Mouse (Mus musculus) midbrain, postnatal 0 days (tissue): ENCODE measurements around the gene Ppp1r16b. TPM values are rescaled to one million over a fixed set of nuclear protein-coding genes. Genes with fewer than 3 reads are reported as not detected.

Experiments used
- ATAC-seq: fragments of 200-750 bp; cut with Nextera tagmentation; 2 replicates; pipeline ENCODE4 v1.8.0; 2017; ENCODE audit warnings: moderate number of reproducible peaks, mild to moderate bottlenecking, moderate TSS enrichment, moderate library complexity; ENCODE audit not compliant: low FRiP score
- DNase-seq: peaks from one replicate; pipeline ENCODE4 v3.0.0-alpha.2; 2015; ENCODE audit warnings: low spot score
- H3K27ac ChIP-seq: fragments of 300-500 bp; sonication (generic); 2 replicates; pipeline ENCODE4 v1.5.1; 2014; ENCODE audit warnings: low read depth, mild to moderate bottlenecking, low read length, mixed read lengths
- H3K27me3 ChIP-seq: fragments of 300-500 bp; sonication (generic); 2 replicates; pipeline ENCODE4 v1.6.1; 2014; ENCODE audit warnings: low read length, control low read depth, mixed read lengths; ENCODE audit not compliant: insufficient read depth
- H3K36me3 ChIP-seq: fragments of 300-500 bp; sonication (generic); 2 replicates; pipeline ENCODE4 v1.6.1; 2014; ENCODE audit warnings: low read length, control low read depth, mixed read lengths; ENCODE audit not compliant: insufficient read depth
- H3K4me1 ChIP-seq: fragments of 300-500 bp; sonication (generic); 2 replicates; pipeline ENCODE4 v1.6.1; 2014; ENCODE audit warnings: mild to moderate bottlenecking, control low read depth, antibody characterized with exemption, low read length, mixed read lengths; ENCODE audit not compliant: insufficient read depth
- H3K4me2 ChIP-seq: fragments of 300-500 bp; sonication (generic); 2 replicates; pipeline ENCODE4 v1.6.1; 2014; ENCODE audit warnings: low read depth, mild to moderate bottlenecking, low read length, mixed read lengths; ENCODE audit not compliant: poor library complexity, severe bottlenecking
- H3K4me3 ChIP-seq: fragments of 300-500 bp; sonication (generic); 2 replicates; pipeline ENCODE4 v1.5.1; 2014; ENCODE audit warnings: low read depth, mild to moderate bottlenecking, low read length, moderate library complexity
- H3K9ac ChIP-seq: fragments of 300-500 bp; sonication (generic); replicated peaks from 2 replicates; pipeline ENCODE4 v1.6.1; 2014; ENCODE audit warnings: mild to moderate bottlenecking, low read length, moderate library complexity, mixed read lengths; ENCODE audit not compliant: poor library complexity, severe bottlenecking
- H3K9me3 ChIP-seq: fragments of 300-500 bp; sonication (generic); 2 replicates; pipeline ENCODE4 v1.6.1; 2016; ENCODE audit warnings: low read length, control low read depth
- CTCF ChIP-seq: IDR thresholded peaks from 2 replicates; pipeline ENCODE4 v1.5.1; 2016; ENCODE audit warnings: antibody characterized with exemption, mild to moderate bottlenecking
- WGBS: fragments of 180-500 bp; shearing (Covaris S2); extraction: QIAGEN DNeasy Blood & Tissue Kit; methylation state at CpG from one replicate; pipeline ENCODE4 v1.1.7; 2014; 5-methylcytosine and 5-hydroxymethylcytosine counted together
- polyA plus RNA-seq: library from polyadenylated mRNA; unstranded; fragments of >200 nt; fragmentation: Nextera tagmentation; extraction: Ambion mirVana; gene quantifications from 2 replicates; pipeline ENCODE4 v1.2.1, GENCODE M21; 2015
- total RNA-seq: library from RNA; depleted of rRNA; stranded (reverse); fragments of >200 nt; gene quantifications from 2 replicates; pipeline ENCODE4 v1.2.3, GENCODE M21; 2014

Gene Ppp1r16b
- total and polyA plus RNA-seq, 2 experiments from 2014 or later: 31.6 to 32.2 TPM

DNA sequence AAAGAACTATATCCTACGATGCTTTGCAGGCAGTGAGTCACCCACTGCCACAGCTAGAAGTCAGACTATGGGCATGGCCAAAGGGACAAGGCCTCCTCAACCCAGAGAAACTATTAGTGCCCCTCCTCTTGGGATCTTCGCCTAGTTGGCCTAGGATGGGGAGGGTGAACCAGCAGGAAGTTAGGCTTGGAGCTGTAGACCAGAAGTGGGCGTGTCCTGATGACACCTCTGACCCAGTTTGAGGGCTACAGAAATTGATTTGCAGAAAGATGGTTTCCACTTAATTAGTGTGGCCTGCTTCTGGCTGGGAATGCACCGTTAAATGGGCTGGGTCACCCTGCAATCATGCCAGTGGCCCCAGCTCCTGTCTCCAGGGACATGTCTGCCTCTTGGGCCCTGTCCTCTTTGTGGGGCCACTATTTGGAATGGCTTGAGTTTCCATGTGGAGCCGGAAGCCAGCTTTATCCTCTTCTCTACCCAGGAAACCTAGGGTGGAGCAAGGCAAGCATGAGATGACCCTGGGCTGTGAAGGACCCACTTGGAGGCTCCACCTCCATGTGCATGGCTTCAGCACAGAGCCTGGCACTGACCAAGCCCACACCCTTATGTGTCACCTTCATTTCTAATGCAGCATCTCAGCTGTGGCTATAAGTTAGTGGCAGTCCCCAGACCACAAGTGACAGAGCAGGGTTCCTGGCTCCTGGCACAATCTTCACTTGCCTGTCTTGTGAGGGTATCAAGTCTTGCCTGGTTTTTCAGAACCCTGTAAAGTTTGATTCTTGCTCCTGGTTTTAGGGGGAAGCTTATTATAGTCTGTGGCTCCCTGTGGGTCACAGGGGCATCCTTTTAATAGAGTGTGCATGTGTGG lies 52.6 kb downstream of the Ppp1r16b start:
- DNase-seq (no peak), ATAC-seq (no peak)

GRCm38 (mm10) chr2:158718816-158719549 lies 53.8 kb downstream of the Ppp1r16b start:
- Histone ChIP-seq H3K27me3 (no peaks in the 10 kb centered on the region), H3K9ac (no peak overlapping the region), H3K9me3 (no peaks in the 10 kb centered on the region), H3K27ac (no peak overlapping the region), H3K4me3 (no peak overlapping the region), H3K4me2 (no peak overlapping the region), H3K4me1 (no peaks in the 10 kb centered on the region), H3K36me3 (0 out of 2 replicates have a peak, but pooled peaks cover 2% of the 10 kb centered on the region)
- TF ChIP-seq CTCF: no peak
- ATAC-seq: no peak
- WGBS: 87% methylated on average over 12 of the region's 12 CpGs
- no peak for DNase-seq

More for the DNA sequence above, 52.6 kb downstream of the Ppp1r16b start:
- no peak for TF ChIP-seq CTCF
- no peaks in the 10 kb centered on the region for H3K4me1 ChIP-seq
- no peaks in the 10 kb centered on the region for H3K9me3 ChIP-seq
- no peak overlapping the region for H3K9ac ChIP-seq
- H3K4me2 ChIP-seq: no peak overlapping the region
- H3K4me3 ChIP-seq: no peak overlapping the region
- H3K36me3 ChIP-seq: 0 out of 2 replicates have a peak, but pooled peaks cover 2% of the 10 kb centered on the region
- H3K27ac ChIP-seq: no peak overlapping the region
- H3K27me3 ChIP-seq: no peaks in the 10 kb centered on the region
- 84% methylated on average over 5 of the region's 5 CpGs for WGBS

DNA sequence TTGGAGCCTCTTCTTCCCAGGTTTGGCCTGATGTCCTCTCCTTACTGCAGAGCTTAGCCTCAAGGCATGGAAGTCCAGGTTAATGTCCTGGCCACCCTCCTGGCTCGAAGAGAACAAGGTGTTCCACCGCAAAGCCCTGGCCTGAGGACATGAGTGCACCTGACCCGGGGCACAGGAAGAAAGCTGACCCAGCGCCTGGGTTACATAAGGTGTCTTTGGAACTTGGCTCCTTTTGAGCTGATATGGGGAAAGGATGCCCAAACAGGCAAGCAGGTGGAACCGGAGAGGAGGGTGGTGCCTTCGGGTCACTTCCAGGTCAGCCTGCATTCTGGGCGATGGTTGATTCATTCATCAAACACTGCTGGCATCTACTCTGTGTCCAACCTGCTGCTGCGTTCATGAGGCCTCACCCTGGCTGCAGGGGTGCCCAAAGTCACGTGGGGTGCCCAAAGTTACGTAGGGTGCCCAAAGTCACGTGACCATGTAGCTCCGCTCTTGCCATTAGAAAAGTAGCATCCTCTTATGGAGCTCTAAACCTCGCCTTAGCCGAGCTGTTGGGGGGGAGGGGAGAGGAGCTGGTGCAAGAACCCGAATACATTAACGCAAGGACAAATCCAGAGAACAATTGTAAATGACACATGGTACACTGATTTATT lies 55.6 kb downstream of the Ppp1r16b start:
- H3K36me3 ChIP-seq: 0 out of 2 replicates have a peak, but pooled peaks cover 2% of the 10 kb centered on the region
- H3K9ac ChIP-seq: no peak overlapping the region
- H3K9me3 ChIP-seq: no peaks in the 10 kb centered on the region
- H3K27me3 ChIP-seq: no peaks in the 10 kb centered on the region
- no peaks in the 10 kb centered on the region for H3K4me1 ChIP-seq
- DNase-seq (no peak), ATAC-seq (no peak)
- no peak overlapping the region for H3K4me2 ChIP-seq
- H3K27ac ChIP-seq: no peak overlapping the region
- 73% methylated on average over 16 of the region's 16 CpGs for WGBS
- TF ChIP-seq CTCF: no peak
- H3K4me3 ChIP-seq: no peak overlapping the region

- H3K4me1 ChIP-seq: no peaks in the 10 kb centered on the region
- DNase-seq: no peak
- H3K4me2 ChIP-seq: no peak overlapping the region
- no peak overlapping the region for H3K9ac ChIP-seq
- H3K4me3 ChIP-seq: no peak overlapping the region
- ATAC-seq: no peak
- WGBS: 27% methylated on average over 3 of the region's 3 CpGs
- 0 out of 2 replicates have a peak, but pooled peaks cover 2% of the 10 kb centered on the region for H3K36me3 ChIP-seq
- H3K27me3 ChIP-seq: no peaks in the 10 kb centered on the region
- no peak for TF ChIP-seq CTCF
- no peak overlapping the region for H3K27ac ChIP-seq
- H3K9me3 ChIP-seq: no peaks in the 10 kb centered on the region
Measured at GRCm38 (mm10) chr2:158721481-158721880, 56.3 kb downstream of the Ppp1r16b start.

- no peak for DNase-seq
- Histone ChIP-seq H3K4me2 (no peak overlapping the region), H3K9ac (no peak overlapping the region), H3K27me3 (no peaks in the 10 kb centered on the region), H3K27ac (no peak overlapping the region), H3K36me3 (0 out of 2 replicates have a peak, but pooled peaks cover 2% of the 10 kb centered on the region), H3K4me3 (no peak overlapping the region), H3K4me1 (no peaks in the 10 kb centered on the region), H3K9me3 (no peaks in the 10 kb centered on the region)
- ATAC-seq: no peak
- no peak for TF ChIP-seq CTCF
- WGBS: 94% methylated on average over 4 of the region's 4 CpGs
Measured at GRCm38 (mm10) chr2:158722135-158722534, 56.9 kb downstream of the Ppp1r16b start.
